Mouse (Mus musculus) MEL (cell line): ENCODE data around the gene Srsf7. TPM values are rescaled to one million over a fixed set of nuclear protein-coding genes. Genes with fewer than 3 reads are reported as not detected.
A peak's percentile ranks its signal among the peaks of the same experiment; 100 is the strongest.

Experiments used
- DNase-seq: peaks from one replicate; pipeline ENCODE4 v3.0.0; 2011; ENCODE audit warnings: low read depth, low spot score
- H3K27ac ChIP-seq: 2 replicates; pipeline ENCODE4 v1.5.1; 2012; ENCODE audit warnings: low read depth, mild to moderate bottlenecking, control low read depth, low read length, moderate library complexity; ENCODE audit not compliant: control insufficient read depth
- H3K27me3 ChIP-seq, 2 experiments: fragments of 150-350 bp in 1 of 2; sonication (generic) in 1 of 2; 2 replicates each; pipeline ENCODE4 v1.6.1; 2012; ENCODE audit warnings: low read length in 2 of 2, mild to moderate bottlenecking in 2 of 2, improper control_type of control experiment in 1 of 2, moderate library complexity in 1 of 2; ENCODE audit not compliant: insufficient read depth in 2 of 2, control insufficient read depth in 1 of 2
- H3K36me3 ChIP-seq, 2 experiments: 2 replicates each; pipeline ENCODE4 v1.6.1; 2012 to 2014; ENCODE audit warnings: low read length in 2 of 2, improper control_type of control experiment in 1 of 2, inconsistent platforms in 1 of 2, mild to moderate bottlenecking in 1 of 2; ENCODE audit not compliant: insufficient read depth in 2 of 2, control insufficient read depth in 1 of 2
- H3K4me1 ChIP-seq, 2 experiments: fragments of 150-350 bp in 1 of 2; sonication (generic) in 1 of 2; 2 replicates each; pipeline ENCODE4 v1.6.1; 2012; ENCODE audit warnings: low read length in 2 of 2, improper control_type of control experiment in 1 of 2, mild to moderate bottlenecking in 1 of 2; ENCODE audit not compliant: insufficient read depth in 2 of 2, control insufficient read depth in 1 of 2
- H3K4me3 ChIP-seq, 2 experiments: fragments of 150-350 bp in 1 of 2; sonication (generic) in 1 of 2; 2 replicates each; pipeline ENCODE4 v1.5.1; 2012; ENCODE audit warnings: low read depth in 2 of 2, low read length in 2 of 2, mild to moderate bottlenecking in 2 of 2, moderate library complexity in 2 of 2, control low read depth in 1 of 2, improper control_type of control experiment in 1 of 2; ENCODE audit not compliant: control insufficient read depth in 1 of 2, insufficient read depth in 1 of 2
- H3K79me2 ChIP-seq: 2 replicates; pipeline ENCODE4 v1.6.1; 2012; ENCODE audit warnings: mild to moderate bottlenecking, low read length, moderate library complexity; ENCODE audit not compliant: control insufficient read depth, poor library complexity, insufficient read depth
- H3K9ac ChIP-seq: 2 replicates; pipeline ENCODE4 v1.6.1; 2012; ENCODE audit warnings: low read depth, mild to moderate bottlenecking, control low read depth, low read length, moderate library complexity; ENCODE audit not compliant: control insufficient read depth, poor library complexity, severe bottlenecking
- H3K9me3 ChIP-seq: fragments of 150-350 bp; sonication (generic); replicated peaks from 2 replicates; pipeline ENCODE4 v1.6.1; 2012; ENCODE audit warnings: mild to moderate bottlenecking, low read length, improper control_type of control experiment, moderate library complexity; ENCODE audit not compliant: insufficient read depth
- BHLHE40 ChIP-seq: IDR thresholded peaks from 2 replicates; pipeline ENCODE4 v1.6.1; 2012; ENCODE audit warnings: low read depth, mild to moderate bottlenecking, inconsistent platforms, low read length, improper control_type of control experiment, borderline replicate concordance
- CTCF ChIP-seq, 3 experiments: IDR thresholded peaks in 2 of 3; conservative IDR thresholded peaks in 1 of 3; 2 replicates each; pipeline ENCODE4 v1.5.1; 2011 to 2012; ENCODE audit warnings: low read length in 3 of 3, low read depth in 2 of 3, mild to moderate bottlenecking in 2 of 3, improper control_type of control experiment in 1 of 3, inconsistent platforms in 1 of 3, mixed read lengths in 1 of 3, moderate library complexity in 1 of 3; ENCODE audit not compliant: control insufficient read depth in 1 of 3, insufficient read depth in 1 of 3, poor library complexity in 1 of 3, severe bottlenecking in 1 of 3
- E2F4 ChIP-seq: IDR thresholded peaks from 2 replicates; pipeline ENCODE4 v1.6.1; 2011; ENCODE audit warnings: low read depth, low read length, improper control_type of control experiment, borderline replicate concordance
- EP300 ChIP-seq, 2 experiments: IDR thresholded peaks; 2 replicates each; pipeline ENCODE4 v1.6.1; 2011; ENCODE audit warnings: improper control_type of control experiment in 2 of 2, low read length in 2 of 2, low read depth in 1 of 2, mild to moderate bottlenecking in 1 of 2
- GABPA ChIP-seq: IDR thresholded peaks from 2 replicates; pipeline ENCODE4 v1.6.1; 2012; ENCODE audit warnings: low read depth, mild to moderate bottlenecking, inconsistent platforms, low read length, improper control_type of control experiment, moderate library complexity
- HCFC1 ChIP-seq: IDR thresholded peaks from 2 replicates; pipeline ENCODE4 v1.6.1; 2012; ENCODE audit warnings: low read depth, mild to moderate bottlenecking, inconsistent platforms, low read length, improper control_type of control experiment, moderate library complexity
- JUND ChIP-seq: IDR thresholded peaks from 2 replicates; pipeline ENCODE4 v1.6.1; 2011; ENCODE audit warnings: low read depth, mild to moderate bottlenecking, improper control_type of control experiment, low read length
- MAX ChIP-seq: IDR thresholded peaks from 2 replicates; pipeline ENCODE4 v1.6.1; 2011; ENCODE audit warnings: low read length, improper control_type of control experiment
- MXI1 ChIP-seq: IDR thresholded peaks from 2 replicates; pipeline ENCODE4 v1.6.1; 2011; ENCODE audit warnings: mild to moderate bottlenecking, low read depth, low read length, improper control_type of control experiment
- MYB ChIP-seq: IDR thresholded peaks from 2 replicates; pipeline ENCODE4 v1.6.1; 2011; ENCODE audit warnings: mild to moderate bottlenecking, low read depth, low read length, improper control_type of control experiment
- MYC ChIP-seq: IDR thresholded peaks from 2 replicates; pipeline ENCODE4 v1.6.1; 2011; ENCODE audit warnings: low read depth, mild to moderate bottlenecking, low read length, improper control_type of control experiment, moderate library complexity
- POLR2AphosphoS2 ChIP-seq: IDR thresholded peaks from 2 replicates; pipeline ENCODE4 v1.6.1; 2011; ENCODE audit warnings: low read length, improper control_type of control experiment
- RAD21 ChIP-seq: IDR thresholded peaks from 2 replicates; pipeline ENCODE4 v1.6.1; 2011; ENCODE audit warnings: mild to moderate bottlenecking, low read depth, low read length, improper control_type of control experiment
- SIN3A ChIP-seq: IDR thresholded peaks from 2 replicates; pipeline ENCODE4 v1.6.1; 2012; ENCODE audit warnings: low read length, improper control_type of control experiment, inconsistent platforms
- TAL1 ChIP-seq: IDR thresholded peaks from 2 replicates; pipeline ENCODE4 v1.6.1; 2012; ENCODE audit warnings: mild to moderate bottlenecking, inconsistent platforms, low read length, moderate library complexity, mixed read lengths
- TBP ChIP-seq: IDR thresholded peaks from 2 replicates; pipeline ENCODE4 v1.8.0; 2011; ENCODE audit warnings: low read depth, low read length, improper control_type of control experiment
- USF1 ChIP-seq: IDR thresholded peaks from 2 replicates; pipeline ENCODE4 v1.6.1; 2014; ENCODE audit warnings: low read depth, mild to moderate bottlenecking, inconsistent platforms, low read length, improper control_type of control experiment, moderate library complexity
- USF2 ChIP-seq, 2 experiments: IDR thresholded peaks; 2 replicates each; pipeline ENCODE4 v1.6.1; 2011 to 2012; ENCODE audit warnings: improper control_type of control experiment in 2 of 2, low read length in 2 of 2, borderline replicate concordance in 1 of 2, inconsistent platforms in 1 of 2, low read depth in 1 of 2, mild to moderate bottlenecking in 1 of 2; ENCODE audit not compliant: insufficient read depth in 1 of 2
- ZC3H11A ChIP-seq: IDR thresholded peaks from 2 replicates; pipeline ENCODE4 v1.6.1; 2012; ENCODE audit warnings: low read depth, mild to moderate bottlenecking, inconsistent platforms, low read length, improper control_type of control experiment
- polyA plus RNA-seq, 2 experiments: library from polyadenylated mRNA; stranded (reverse) in 1 of 2; unstranded in 1 of 2; fragments of >175 nt in 1 of 2; fragments of >200 nt in 1 of 2; gene quantifications; 2 replicates each; pipeline versions ENCODE4 v1.2.1 to v1.2.4; 2012; ENCODE audit warnings: low replicate concordance in 2 of 2, low read depth in 1 of 2; ENCODE audit not compliant: insufficient read length in 2 of 2, insufficient read depth in 1 of 2, missing spikeins in 1 of 2
- total RNA-seq: library from RNA; depleted of rRNA; stranded (reverse); fragments of 300-350 nt; gene quantifications from 2 replicates; pipeline ENCODE4 v1.2.3, GENCODE M21; 2012

Srsf7 gene
- total and polyA plus RNA-seq, 3 experiments = 399 to 425 TPM; not detected in 1

- TF ChIP-seq MXI1 (peak; percentile 81), RAD21 (no peak), ZC3H11A (no peak), CTCF (IDR thresholded peaks at IDR 0.05 in 2 of 3, conservative IDR thresholded peaks at IDR 0.05 in 1 of 3; ENCODE audit: control insufficient read depth in 1 of 3, insufficient read depth in 1 of 3, low read depth in 2 of 3, low read length in 3 of 3, poor library complexity in 1 of 3, severe bottlenecking in 1 of 3) (no peak; a peak in 1 of 6 replicates), BHLHE40 (no peak)
Observed at GRCm38 (mm10) chr17:80206671-80207581, at the start of gene Srsf7, which contains the start of gene Ttc39d (continued).

- Histone ChIP-seq H3K4me3 (no peak overlapping the region), H3K9me3 (no peaks in the 10 kb centered on the region), H3K36me3 (no peaks in the 10 kb centered on the region; a peak in 1 of 4 replicates), H3K27ac (no peak overlapping the region), H3K4me1 (no peaks in the 10 kb centered on the region), H3K9ac (no peak overlapping the region), H3K27me3 (no peaks in the 10 kb centered on the region), H3K79me2 (no peaks in the 10 kb centered on the region)
- no peak for DNase-seq
- TF ChIP-seq MYC = no peak
- TF ChIP-seq EP300 (IDR thresholded peaks at IDR 0.05; ENCODE audit: low read depth in 1 of 2, low read length in 2 of 2) = no peak
- no peak for TF ChIP-seq MYB
- no peak for TF ChIP-seq MXI1
- TF ChIP-seq TAL1 = no peak
- TF ChIP-seq E2F4 = no peak
- TF ChIP-seq USF1 = no peak
- no peak for TF ChIP-seq USF2 (IDR thresholded peaks at IDR 0.05; ENCODE audit: borderline replicate concordance in 1 of 2, insufficient read depth in 1 of 2, low read depth in 1 of 2, low read length in 2 of 2)
- no peak for TF ChIP-seq POLR2AphosphoS2
- no peak for TF ChIP-seq BHLHE40
- no peak for TF ChIP-seq GABPA
- TF ChIP-seq JUND = no peak
- TF ChIP-seq TBP = no peak
- no peak for TF ChIP-seq SIN3A
- no peak for TF ChIP-seq HCFC1
- TF ChIP-seq MAX = no peak
Observed at GRCm38 (mm10) chr17:80255208-80255607, 48.1 kb upstream of the Srsf7 start.
